Mouse (Mus musculus): ENCODE data around the gene Plod3. TPM values are rescaled to one million over a fixed set of nuclear protein-coding genes. Genes with fewer than 3 reads are reported as not detected.
A peak's percentile ranks its signal among the peaks of the same experiment; 100 is the strongest.

Gene Plod3
- total and polyA plus RNA-seq, 3 experiments: 56.0 to 62.8 TPM; not detected in 1

GRCm38 (mm10) chr5:137007276-137007675, 20.5 kb downstream of the Plod3 start:
- no peak for TF ChIP-seq ETS1 (IDR thresholded peaks at IDR 0.05; ENCODE audit: low read depth, low read length)
- no peak for TF ChIP-seq JUND (IDR thresholded peaks at IDR 0.05; ENCODE audit: low read depth, low read length)
- no peak for TF ChIP-seq NRF1 (IDR thresholded peaks at IDR 0.05; ENCODE audit: insufficient read depth, low read depth, low read length, poor library complexity, severe bottlenecking)
- TF ChIP-seq CHD1 (IDR thresholded peaks at IDR 0.05; ENCODE audit: low read depth, low read length): no peak
- TF ChIP-seq EP300 (IDR thresholded peaks at IDR 0.05; ENCODE audit: low read depth in 1 of 2, low read length in 2 of 2): no peak
- TF ChIP-seq HCFC1 (IDR thresholded peaks at IDR 0.05; ENCODE audit: low read depth, low read length): no peak
- TF ChIP-seq USF2 (IDR thresholded peaks at IDR 0.05; ENCODE audit: borderline replicate concordance in 1 of 2, insufficient read depth in 1 of 2, low read depth in 1 of 2, low read length in 2 of 2): no peak
- TF ChIP-seq ZC3H11A (IDR thresholded peaks at IDR 0.05; ENCODE audit: low read depth, low read length): no peak
- TF ChIP-seq MYB (IDR thresholded peaks at IDR 0.05; ENCODE audit: low read depth, low read length): no peak
- no peak for TF ChIP-seq POLR2A (IDR thresholded peaks at IDR 0.05; ENCODE audit: control insufficient read depth in 1 of 2, insufficient read depth in 1 of 2, low read depth in 1 of 2, low read length in 2 of 2, poor library complexity in 1 of 2)
- no peak for TF ChIP-seq POLR2AphosphoS2 (IDR thresholded peaks at IDR 0.05; ENCODE audit: low read length)
- no peak for TF ChIP-seq ELF1 (IDR thresholded peaks at IDR 0.05; ENCODE audit: low read depth, low read length)
- TF ChIP-seq TCF12 (IDR thresholded peaks at IDR 0.05; ENCODE audit: low read depth, low read length): no peak
- no peak for TF ChIP-seq MEF2A (IDR thresholded peaks at IDR 0.05; ENCODE audit: extremely low read depth, insufficient replicate concordance, low read depth, low read length, poor library complexity, severe bottlenecking)
- no peak for TF ChIP-seq CHD2 (IDR thresholded peaks at IDR 0.05; ENCODE audit: low read length)
- no peak for TF ChIP-seq RAD21 (IDR thresholded peaks at IDR 0.05; ENCODE audit: low read depth, low read length)
- TF ChIP-seq GATA1 (IDR thresholded peaks at IDR 0.05; ENCODE audit: low read depth, low read length): no peak
- no peak for TF ChIP-seq GABPA (IDR thresholded peaks at IDR 0.05; ENCODE audit: low read depth, low read length)
- no peak for TF ChIP-seq USF1 (IDR thresholded peaks at IDR 0.05; ENCODE audit: low read depth, low read length)
- no peak for TF ChIP-seq ZKSCAN1 (IDR thresholded peaks at IDR 0.05; ENCODE audit: low read depth, low read length)
- H3K27ac ChIP-seq (ENCODE audit: control insufficient read depth, low read depth, low read length): no peak overlapping the region
- no peaks in the 10 kb centered on the region for H3K36me3 ChIP-seq (ENCODE audit: control insufficient read depth in 1 of 2, insufficient read depth in 2 of 2, low read length in 2 of 2)
- H3K27me3 ChIP-seq (ENCODE audit: control insufficient read depth in 1 of 2, insufficient read depth in 2 of 2, low read length in 2 of 2): peaks cover 4 to 5% of the 10 kb centered on the region in 2 experiments; a peak in 1 of 4 replicates
- H3K9me3 ChIP-seq (replicated peaks; ENCODE audit: insufficient read depth, low read length): no peaks in the 10 kb centered on the region
- DNase-seq (ENCODE audit: low read depth, low spot score): no peak
- no peak overlapping the region for H3K9ac ChIP-seq (ENCODE audit: control insufficient read depth, low read depth, low read length, poor library complexity, severe bottlenecking)
- H3K79me2 ChIP-seq (ENCODE audit: control insufficient read depth, insufficient read depth, low read length, poor library complexity): no peaks in the 10 kb centered on the region
- H3K4me1 ChIP-seq (ENCODE audit: control insufficient read depth in 1 of 2, insufficient read depth in 2 of 2, low read length in 2 of 2): no peaks in the 10 kb centered on the region
- no peak overlapping the region for H3K4me3 ChIP-seq (ENCODE audit: control insufficient read depth in 1 of 2, insufficient read depth in 1 of 2, low read depth in 2 of 2, low read length in 2 of 2)

- no peak overlapping the region for H3K27ac ChIP-seq (ENCODE audit: control insufficient read depth, low read depth, low read length)
- TF ChIP-seq ZC3H11A (IDR thresholded peaks at IDR 0.05; ENCODE audit: low read depth, low read length) (peak; percentile 46), RAD21 (IDR thresholded peaks at IDR 0.05; ENCODE audit: low read depth, low read length) (peak; percentile 53), SMC3 (IDR thresholded peaks at IDR 0.05; ENCODE audit: low read depth, low read length) (peak; percentile 85), CTCF (IDR thresholded peaks at IDR 0.05 in 2 of 3, conservative IDR thresholded peaks at IDR 0.05 in 1 of 3; ENCODE audit: control insufficient read depth in 1 of 3, insufficient read depth in 1 of 3, low read depth in 2 of 3, low read length in 3 of 3, poor library complexity in 1 of 3, severe bottlenecking in 1 of 3) (peak; percentile 53 to 77 (median 75)), MYC (IDR thresholded peaks at IDR 0.05; ENCODE audit: low read depth, low read length) (no peak), ELF1 (IDR thresholded peaks at IDR 0.05; ENCODE audit: low read depth, low read length) (no peak)
- H3K4me3 ChIP-seq (ENCODE audit: control insufficient read depth in 1 of 2, insufficient read depth in 1 of 2, low read depth in 2 of 2, low read length in 2 of 2): no peak overlapping the region
- H3K9me3 ChIP-seq (replicated peaks; ENCODE audit: insufficient read depth, low read length): no peaks in the 10 kb centered on the region
- H3K9ac ChIP-seq (ENCODE audit: control insufficient read depth, low read depth, low read length, poor library complexity, severe bottlenecking): no peak overlapping the region
- peak; percentile 79 for DNase-seq (ENCODE audit: low read depth, low spot score)
- H3K79me2 ChIP-seq (ENCODE audit: control insufficient read depth, insufficient read depth, low read length, poor library complexity): no peaks in the 10 kb centered on the region
- no peaks in the 10 kb centered on the region for H3K4me1 ChIP-seq (ENCODE audit: control insufficient read depth in 1 of 2, insufficient read depth in 2 of 2, low read length in 2 of 2)
- H3K36me3 ChIP-seq (ENCODE audit: control insufficient read depth in 1 of 2, insufficient read depth in 2 of 2, low read length in 2 of 2): no peaks in the 10 kb centered on the region
- peaks cover 2 to 5% of the 10 kb centered on the region in 2 experiments; a peak in 1 of 4 replicates for H3K27me3 ChIP-seq (ENCODE audit: control insufficient read depth in 1 of 2, insufficient read depth in 2 of 2, low read length in 2 of 2)
These were observed 23.2 kb downstream of the Plod3 start for GRCm38 (mm10) chr5:137009988-137010387.
